Comparison of ENCODE assay signal across 8 mouse cellular contexts in the genomic region with DNA sequence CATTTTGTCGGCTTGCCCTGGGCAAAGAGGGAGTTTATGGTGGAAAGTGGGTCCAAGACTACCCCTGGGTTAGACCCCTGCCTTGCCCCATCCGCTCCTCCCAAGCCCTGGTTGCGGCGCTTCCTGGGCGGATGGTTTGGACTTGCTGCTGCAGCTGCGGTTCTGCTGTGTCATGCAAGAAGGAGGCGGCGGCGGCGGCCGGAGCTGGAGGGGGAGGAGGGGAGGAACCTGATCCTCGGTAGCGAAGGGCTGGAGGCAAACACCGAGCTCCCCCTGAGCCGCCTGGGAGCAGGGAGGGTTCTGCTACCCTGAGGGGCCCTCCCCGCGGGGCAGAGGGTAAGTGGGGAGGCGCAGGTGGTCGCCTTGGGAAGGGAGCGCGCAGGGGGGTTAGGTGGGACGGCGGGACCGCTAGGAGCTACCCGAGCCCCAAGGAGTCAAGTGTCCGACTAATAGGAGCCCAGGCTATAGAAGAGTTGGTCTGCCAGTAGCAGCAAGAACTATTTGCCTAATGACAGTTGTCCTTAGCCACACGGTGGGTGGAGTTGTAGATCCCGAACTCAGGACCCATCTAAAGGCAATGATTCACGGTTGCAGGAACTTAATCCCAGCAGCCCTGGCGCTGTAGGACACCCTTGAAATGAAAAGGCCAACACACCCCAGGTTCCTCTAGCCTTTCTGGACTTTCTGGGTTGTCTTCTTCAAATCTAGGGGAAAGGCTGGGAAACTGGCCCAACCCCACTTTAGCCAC.
DNase-seq lines count a peak whose midpoint lies in the region; ATAC-seq lines count a peak whose summit lies in the region.

No protein-coding gene starts in this region.

- no peaks in the 10 kb centered on the region for H3K9me3 ChIP-seq in intestine, embryonic 14.5 days (ENCODE audit: control insufficient read depth, low read length)
- H3K9me3 ChIP-seq in limb, embryonic 12.5 days = no peaks in the 10 kb centered on the region
- no peaks in the 10 kb centered on the region for H3K9me3 ChIP-seq in midbrain, embryonic 11.5 days (ENCODE audit: control insufficient read depth, low read length)

- no peaks in the 10 kb centered on the region for H3K36me3 ChIP-seq in intestine, embryonic 14.5 days (ENCODE audit: control insufficient read depth, insufficient read depth, low read length)
- H3K36me3 ChIP-seq in limb, embryonic 12.5 days = no peaks in the 10 kb centered on the region
- H3K36me3 ChIP-seq in midbrain, embryonic 11.5 days (ENCODE audit: control insufficient read depth, insufficient read depth, low read length) = no peaks in the 10 kb centered on the region

- 2% methylated on average over 30 of the region's 30 CpGs for WGBS in intestine, embryonic 14.5 days
- WGBS in limb, embryonic 12.5 days = 2% methylated on average over 30 of the region's 30 CpGs
- under 1% methylated on average over 30 of the region's 30 CpGs for WGBS in midbrain, embryonic 11.5 days

- H3K9ac ChIP-seq in intestine, embryonic 14.5 days (ENCODE audit: low read length) = no peak overlapping the region
- no peak overlapping the region for H3K9ac ChIP-seq in limb, embryonic 12.5 days (replicated peaks)
- peak overlapping the region; percentile 22; the same call in 1 of the 2 replicates for H3K9ac ChIP-seq in midbrain, embryonic 11.5 days (ENCODE audit: low read length)

- peak overlapping the region; percentile 56 for H3K4me2 ChIP-seq in intestine, embryonic 14.5 days (ENCODE audit: low read length)
- peak overlapping the region; percentile 67 for H3K4me2 ChIP-seq in limb, embryonic 12.5 days
- H3K4me2 ChIP-seq in midbrain, embryonic 11.5 days = peak overlapping the region; percentile 61

- peak; percentile 82 for DNase-seq in adrenal gland, adult 8-10 months
- DNase-seq in embryo, embryonic 10.5 days (ENCODE audit: low spot score) = peak; percentile 70
- DNase-seq in gastrocnemius, postnatal 36 days = peak; percentile 76 to 81
- peak; percentile 81 for DNase-seq in intestine, embryonic 14.5 days (ENCODE audit: low spot score)
- DNase-seq in midbrain, embryonic 11.5 days (ENCODE audit: low spot score, missing footprints) = peak; percentile 94
- peak; percentile 91 for DNase-seq in skeletal muscle tissue, adult 2 months (ENCODE audit: low read depth, low spot score)

- H3K27me3 ChIP-seq in intestine, embryonic 14.5 days (replicated peaks; ENCODE audit: control insufficient read depth, insufficient read depth, low read length) = peaks cover 67% of the 10 kb centered on the region
- H3K27me3 ChIP-seq in limb, embryonic 12.5 days = peaks cover 90% of the 10 kb centered on the region
- H3K27me3 ChIP-seq in midbrain, embryonic 11.5 days (ENCODE audit: control insufficient read depth, insufficient read depth, low read length) = peaks cover 55% of the 10 kb centered on the region

- peak overlapping the region; percentile 31 for H3K4me3 ChIP-seq in intestine, embryonic 14.5 days (ENCODE audit: low read depth, low read length)
- peak overlapping the region; percentile 38 for H3K4me3 ChIP-seq in limb, embryonic 12.5 days (replicated peaks)
- H3K4me3 ChIP-seq in midbrain, embryonic 11.5 days (ENCODE audit: low read depth, low read length) = peak overlapping the region; percentile 33

- intact Hi-C loops in gastrocnemius, postnatal 36 days (cut with DNase I) = no loop called here

- no peak overlapping the region for H3K27ac ChIP-seq in intestine, embryonic 14.5 days (ENCODE audit: low read depth)
- H3K27ac ChIP-seq in limb, embryonic 12.5 days = no peak overlapping the region
- no peak overlapping the region; the same call in 1 of the 2 replicates for H3K27ac ChIP-seq in midbrain, embryonic 11.5 days (ENCODE audit: low read depth, low read length)

- peaks cover 18% of the 10 kb centered on the region for H3K4me1 ChIP-seq in intestine, embryonic 14.5 days (replicated peaks; ENCODE audit: control insufficient read depth, insufficient read depth, low read length)
- peaks cover 32% of the 10 kb centered on the region for H3K4me1 ChIP-seq in limb, embryonic 12.5 days (replicated peaks)
- H3K4me1 ChIP-seq in midbrain, embryonic 11.5 days (ENCODE audit: control insufficient read depth, insufficient read depth, low read length) = peaks cover 23% of the 10 kb centered on the region

- ATAC-seq in intestine, embryonic 14.5 days (replicated peaks; ENCODE audit: low FRiP score, low TSS enrichment, low read depth) = no peak
- no peak for ATAC-seq in limb, embryonic 12.5 days (ENCODE audit: insufficient number of reproducible peaks, insufficient read depth, low FRiP score, low TSS enrichment, low read depth)
- ATAC-seq in midbrain, embryonic 11.5 days (ENCODE audit: low FRiP score) = peak; percentile 22; the same call in 1 of the 2 replicates
- ATAC-seq in inflammation-experienced regulatory T-cells, adult 6 months = no peak
